Mouse (Mus musculus) adrenal gland, postnatal 25 days (tissue): ENCODE results near the gene Cdc45. TPM values are rescaled to one million over a fixed set of nuclear protein-coding genes. Genes with fewer than 3 reads are reported as not detected.

Experiments
- DNase-seq: peaks from one replicate; pipeline ENCODE4 v3.0.0; 2021; ENCODE audit warnings: mixed read lengths
- total RNA-seq: library from RNA; stranded (reverse); gene quantifications from 2 replicates; pipeline ENCODE4 v1.2.3, GENCODE M21; 2021

The Cdc45 gene
- total RNA-seq, 1 experiment from 2014 or later = 11.1 TPM

DNA sequence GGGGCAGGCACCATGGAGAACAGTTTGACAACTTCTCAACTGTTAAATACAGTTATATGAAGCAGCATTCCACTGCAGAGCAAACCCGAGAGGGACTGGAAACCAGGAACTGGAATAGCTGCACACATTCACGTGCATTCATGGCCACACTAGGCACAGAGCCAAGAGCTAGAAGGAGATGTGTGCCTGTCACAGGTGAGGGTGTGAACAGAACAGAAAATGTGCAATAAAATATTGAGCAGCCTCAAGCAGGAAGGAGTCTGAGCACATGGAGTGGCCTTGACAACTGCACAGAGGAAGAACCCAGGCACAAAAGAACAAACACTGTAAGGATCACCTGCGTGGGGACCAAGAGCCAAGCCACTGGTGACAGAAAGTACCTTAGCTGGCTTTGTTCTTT, 81.1 kb downstream of the Cdc45 start:
- DNase-seq = no peak

Other genes with a start within 250 kb of the Cdc45 start
- 0.52 TPM in 1 of 2 replicates, not detected in the other for gene Tbx1, start 221.3 kb downstream of the Cdc45 start, total RNA-seq
- gene Gp1bb, start 189.6 kb downstream of the Cdc45 start, total RNA-seq = not detected in 2 replicates
- gene Gm49601, start 185.6 kb downstream of the Cdc45 start, total RNA-seq = 2.8 and 5.5 TPM in 2 replicates
- 8.4 and 11.4 TPM in 2 replicates for gene Sept5, start 182.0 kb downstream of the Cdc45 start, total RNA-seq
- gene Cldn5, start 35.1 kb downstream of the Cdc45 start, total RNA-seq = 15.2 and 23.3 TPM in 2 replicates
- 95.5 and 124 TPM in 2 replicates for gene Ufd1, start 208 bp downstream of the Cdc45 start, total RNA-seq
- gene 2510002D24Rik, start 24.6 kb upstream of the Cdc45 start, total RNA-seq = 15.5 and 24.3 TPM in 2 replicates
- 3.8 and 4.6 TPM in 2 replicates for gene Gm28539, start 24.6 kb upstream of the Cdc45 start, total RNA-seq
- gene Mrpl40, start 64.9 kb upstream of the Cdc45 start, total RNA-seq = 57.3 and 64.7 TPM in 2 replicates
- 34.8 and 44.3 TPM in 2 replicates for gene Hira, start 65.0 kb upstream of the Cdc45 start, total RNA-seq